In genomic region chr1:120176313-120176712, GRCm38 (mm10) we compare ENCODE assay signal across 9 mouse cellular contexts. TPM values are rescaled to one million over a fixed set of nuclear protein-coding genes. Genes with fewer than 3 reads are reported as not detected.
DNase-seq lines count a peak whose midpoint lies in the region; ATAC-seq and TF ChIP-seq lines count a peak whose summit lies in the region.
"Had no signal": no experiment of that assay in that cellular context is flagged by ENCODE, and none has a peak within 500 bp of the region (broad histone marks: within the 10 kb centered on the region; RNA-seq: fewer than 3 reads in every experiment).

No protein-coding gene starts in this region.

- H3K4me2 ChIP-seq in heart, embryonic 16.5 days (ENCODE audit: low read depth, low read length) = peak overlapping the region; percentile 44
- peak overlapping the region; percentile 12; the same call in 1 of the 2 replicates for H3K4me2 ChIP-seq in lung, embryonic 14.5 days
- H3K4me2 ChIP-seq: intestine, embryonic 15.5 days had no signal

- peak; percentile 23 for DNase-seq in adrenal gland, postnatal 14 days
- no peak for DNase-seq in adrenal gland, postnatal 10 days
- DNase-seq in B cell, adult 2 months = peak; percentile 6 to 19
- DNase-seq in lung, embryonic 14.5 days = peak; percentile 51
- DNase-seq in right cerebral cortex, adult 18-20 months = no peak
- no peak for DNase-seq in thymus, postnatal 4 days
- DNase-seq in cerebellum, postnatal 4 days (ENCODE audit: low spot score in 2 of 2) = no peak

- 14% methylated on average over 14 of the region's 14 CpGs for WGBS in heart, embryonic 16.5 days
- WGBS in lung, embryonic 14.5 days = 10% methylated on average over 14 of the region's 14 CpGs

- no peaks in the 10 kb centered on the region for H3K27me3 ChIP-seq in heart, embryonic 16.5 days (ENCODE audit: control insufficient read depth, insufficient read depth, low read length)
- H3K27me3 ChIP-seq in lung, embryonic 14.5 days (ENCODE audit: insufficient read depth, low read length) = no peaks in the 10 kb centered on the region
- H3K27me3 ChIP-seq: intestine, embryonic 15.5 days had no signal

- H3K4me3 ChIP-seq in heart, embryonic 16.5 days (ENCODE audit: low read length) = no peak overlapping the region
- no peak overlapping the region for H3K4me3 ChIP-seq in lung, embryonic 14.5 days (ENCODE audit: low read depth, low read length)
- H3K4me3 ChIP-seq: intestine, embryonic 15.5 days had no signal

- no peak for TF ChIP-seq CTCF in lung, embryonic 14.5 days (IDR thresholded peaks at IDR 0.05; ENCODE audit: low read depth)

- no peaks in the 10 kb centered on the region for H3K36me3 ChIP-seq in heart, embryonic 16.5 days (ENCODE audit: control insufficient read depth, insufficient read depth)
- H3K36me3 ChIP-seq in lung, embryonic 14.5 days (ENCODE audit: insufficient read depth) = no peaks in the 10 kb centered on the region
- H3K36me3 ChIP-seq: intestine, embryonic 15.5 days had no signal

- H3K27ac ChIP-seq in heart, embryonic 16.5 days (ENCODE audit: low read length) = no peak overlapping the region
- no peak overlapping the region for H3K27ac ChIP-seq in lung, embryonic 14.5 days (ENCODE audit: low read depth)
- H3K27ac ChIP-seq: intestine, embryonic 15.5 days had no signal

- peaks cover 9% of the 10 kb centered on the region for H3K4me1 ChIP-seq in heart, embryonic 16.5 days (ENCODE audit: control insufficient read depth, insufficient read depth, low read length)
- H3K4me1 ChIP-seq in lung, embryonic 14.5 days (ENCODE audit: insufficient read depth) = peaks cover 5% of the 10 kb centered on the region; the same call in 1 of the 2 replicates
- H3K4me1 ChIP-seq: intestine, embryonic 15.5 days had no signal

- H3K9me3 ChIP-seq in heart, embryonic 16.5 days (replicated peaks; ENCODE audit: control insufficient read depth, low read length) = no peaks in the 10 kb centered on the region
- no peaks in the 10 kb centered on the region for H3K9me3 ChIP-seq in lung, embryonic 14.5 days (ENCODE audit: low read depth, low read length)
- H3K9me3 ChIP-seq: intestine, embryonic 15.5 days had no signal

- H3K9ac ChIP-seq in heart, embryonic 16.5 days (ENCODE audit: low read length) = peak overlapping the region; percentile 44; the same call in 1 of the 2 replicates
- no peak overlapping the region for H3K9ac ChIP-seq in lung, embryonic 14.5 days
- H3K9ac ChIP-seq: intestine, embryonic 15.5 days had no signal

- no peak; the same call in 1 of the 2 replicates for ATAC-seq in heart, embryonic 16.5 days (replicated peaks; ENCODE audit: extremely low read depth, insufficient read depth, low FRiP score)
- peak; percentile 65; the same call in 1 of the 2 replicates for ATAC-seq in lung, embryonic 14.5 days (ENCODE audit: insufficient read depth)
- ATAC-seq: intestine, embryonic 15.5 days had no signal

RNA-seq across cellular contexts. Expression of gene 3110009E18Rik, which starts 55.3 kb away (rescaled TPM):
- 8.8 and 10.7 TPM in 2 replicates for total RNA-seq in adrenal gland, postnatal 14 days (2021)
- total RNA-seq in adrenal gland, postnatal 10 days (2021) = 10 to 100 TPM in 1 of 2 experiments, 1 to 10 TPM in 1; 9.9 to 12.4 TPM
- 8.1 and 11.7 TPM in 2 replicates for polyA plus RNA-seq in heart, embryonic 16.5 days (2015; fragmentation: Nextera tagmentation; extraction: Ambion mirVana)
- polyA plus RNA-seq in lung, embryonic 14.5 days (2014; fragmentation: Nextera tagmentation; extraction: Ambion mirVana) = 15.4 and 17.2 TPM in 2 replicates

RNA-seq across cellular contexts. Expression of gene Dbi, which starts 55.4 kb away (rescaled TPM):
- 891 and 1,093 TPM in 2 replicates for total RNA-seq in adrenal gland, postnatal 14 days (2021)
- total RNA-seq in adrenal gland, postnatal 10 days (2021) = 1,000 to 10,000 TPM; 1,131 to 1,191 TPM
- 676 and 692 TPM in 2 replicates for polyA plus RNA-seq in heart, embryonic 16.5 days (2015; fragmentation: Nextera tagmentation; extraction: Ambion mirVana)
- polyA plus RNA-seq in lung, embryonic 14.5 days (2014; fragmentation: Nextera tagmentation; extraction: Ambion mirVana) = 421 and 445 TPM in 2 replicates

Comparison
In these comparisons a context has a peak if more than half of its experiments do, and no peak if none do; other contexts are left out.
1. DNase-seq: peak in adrenal gland, postnatal 14 days (single experiment), B cell, adult 2 months (2 of 2) and lung, embryonic 14.5 days (single experiment); none in adrenal gland, postnatal 10 days (single experiment), right cerebral cortex, adult 18-20 months (single experiment), thymus, postnatal 4 days (single experiment) and cerebellum, postnatal 4 days (0 of 2).